Mouse (Mus musculus): ENCODE results near the gene Myo9a. TPM values are rescaled to one million over a fixed set of nuclear protein-coding genes. Genes with fewer than 3 reads are reported as not detected.

The Myo9a gene
- polyA plus RNA-seq, 1 experiment from 2014 or later = 28.1 TPM

DNA sequence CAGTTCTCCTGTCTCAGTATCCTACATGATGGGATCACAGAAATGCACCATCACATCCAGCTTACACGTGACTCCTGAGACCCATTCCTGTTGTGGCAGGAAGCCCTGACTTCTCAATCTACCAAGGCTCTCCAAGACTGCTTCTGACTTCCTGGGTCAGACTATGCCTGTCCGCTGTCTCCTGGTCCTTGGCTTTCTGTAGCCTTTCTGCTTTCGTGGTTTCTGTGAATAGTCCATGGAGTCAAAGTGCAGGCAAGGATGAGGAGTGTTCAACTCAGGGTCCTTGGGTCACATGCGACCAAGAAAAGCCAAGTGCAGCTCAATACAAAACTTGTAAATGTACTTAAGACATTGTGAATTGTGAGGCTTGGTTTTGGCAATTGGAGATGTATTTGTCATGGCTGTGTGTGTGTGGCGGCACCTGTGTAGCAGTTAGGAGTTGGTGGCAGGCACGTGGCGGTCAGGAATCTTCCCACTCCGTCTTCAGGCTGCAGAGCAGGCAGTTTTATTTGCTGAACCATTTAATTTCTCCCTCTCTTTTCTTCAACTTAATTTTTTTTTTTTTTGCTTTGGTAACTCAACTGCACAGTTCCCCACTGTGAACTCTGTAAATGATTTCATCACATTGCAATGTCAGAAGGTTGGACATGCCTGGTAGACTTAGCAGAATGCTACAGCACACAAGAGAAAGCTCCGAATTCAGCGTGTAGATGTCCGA lies 23.0 kb upstream of the Myo9a start:
- Histone ChIP-seq H3K9me3 (no peaks in the 10 kb centered on the region), H3K36me3 (replicated peaks) (no peaks in the 10 kb centered on the region), H3K4me2 (no peak overlapping the region), H3K27ac (no peak overlapping the region), H3K4me1 (peaks cover 4% of the 10 kb centered on the region), H3K27me3 (replicated peaks) (no peaks in the 10 kb centered on the region), H3K9ac (no peak overlapping the region), H3K4me3 (no peak overlapping the region)
- ATAC-seq (replicated peaks) = no peak
- WGBS = 82% methylated on average over 11 of the region's 11 CpGs

DNA sequence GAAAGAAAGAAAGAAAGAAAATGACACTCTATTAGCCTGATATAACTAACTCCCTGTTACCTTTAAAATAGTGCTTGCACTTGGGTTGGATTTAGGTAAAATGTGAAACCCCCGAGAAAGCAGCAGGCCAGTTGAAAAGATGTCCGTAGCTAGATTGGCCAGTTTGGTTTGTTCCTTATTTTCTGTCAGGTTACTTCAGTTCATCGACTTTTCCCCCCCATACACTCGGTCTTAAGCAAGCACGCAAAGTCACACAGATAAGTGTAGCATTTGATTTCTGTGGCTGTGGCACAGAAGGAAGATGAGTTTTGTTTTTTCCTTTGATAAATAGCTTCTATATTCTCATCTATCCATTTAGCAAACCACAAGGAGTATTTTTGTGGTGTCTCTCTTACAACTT lies 19.6 kb upstream of the Myo9a start:
- Histone ChIP-seq H3K4me1 (no peaks in the 10 kb centered on the region), H3K9me3 (no peaks in the 10 kb centered on the region), H3K27ac (no peak overlapping the region), H3K9ac (no peak overlapping the region), H3K4me3 (no peak overlapping the region), H3K27me3 (replicated peaks) (no peaks in the 10 kb centered on the region), H3K36me3 (replicated peaks) (no peaks in the 10 kb centered on the region), H3K4me2 (no peak overlapping the region)
- 92% methylated on average over 5 of the region's 5 CpGs for WGBS
- no peak for ATAC-seq (replicated peaks)

DNA sequence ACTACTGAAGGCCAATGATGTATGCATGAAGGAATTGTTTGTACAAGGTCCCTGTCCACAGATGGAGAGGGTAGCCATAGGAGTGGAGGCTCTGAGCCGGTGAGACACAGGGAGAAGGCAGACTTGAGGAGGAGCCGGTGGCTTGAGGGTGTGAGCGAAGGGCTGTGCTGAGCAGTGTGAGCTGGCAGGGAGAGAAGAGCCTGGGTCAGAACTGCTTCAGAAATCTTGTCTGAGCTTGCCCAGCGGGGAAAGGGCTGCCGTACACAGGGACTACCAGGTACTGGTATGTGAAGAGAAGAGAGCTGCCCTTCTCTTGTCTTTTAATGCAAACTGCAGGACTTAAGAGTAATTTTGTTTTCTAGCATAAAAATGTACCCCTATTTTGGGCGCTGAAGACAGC lies 17.6 kb upstream of the Myo9a start:
- no peak for ATAC-seq (replicated peaks)
- Histone ChIP-seq H3K36me3 (replicated peaks) (0 out of 2 replicates have a peak, but pooled peaks cover 4% of the 10 kb centered on the region), H3K9ac (no peak overlapping the region), H3K27me3 (replicated peaks) (no peaks in the 10 kb centered on the region), H3K4me3 (no peak overlapping the region), H3K4me2 (no peak overlapping the region), H3K4me1 (no peaks in the 10 kb centered on the region), H3K9me3 (no peaks in the 10 kb centered on the region), H3K27ac (no peak overlapping the region)
- WGBS = 77% methylated on average over 6 of the region's 6 CpGs

DNA sequence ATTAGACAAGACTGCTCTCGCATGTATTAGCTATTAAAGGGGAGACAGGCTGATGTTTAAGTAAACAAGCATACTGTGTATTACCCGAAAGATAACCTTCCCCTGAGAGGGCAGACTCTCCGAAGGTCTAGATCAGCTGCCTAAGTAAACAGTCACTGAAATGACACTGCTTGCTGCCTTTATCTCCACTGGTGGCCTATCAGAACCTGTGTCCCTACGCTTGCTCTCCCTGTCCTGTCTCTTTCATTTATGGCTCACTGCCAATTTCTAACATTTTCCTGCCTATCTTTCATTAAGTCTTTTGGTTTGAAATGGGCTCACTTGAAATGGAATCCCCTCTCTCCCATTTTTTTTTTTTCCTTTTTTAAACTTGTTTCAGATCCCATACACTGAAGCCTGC lies 15.3 kb upstream of the Myo9a start:
- no peak for ATAC-seq (replicated peaks)
- Histone ChIP-seq H3K4me1 (no peaks in the 10 kb centered on the region), H3K4me2 (no peak overlapping the region), H3K9me3 (no peaks in the 10 kb centered on the region), H3K36me3 (replicated peaks) (0 out of 2 replicates have a peak, but pooled peaks cover 4% of the 10 kb centered on the region), H3K9ac (no peak overlapping the region), H3K27me3 (replicated peaks) (no peaks in the 10 kb centered on the region), H3K27ac (no peak overlapping the region), H3K4me3 (no peak overlapping the region)
- 70% methylated on average over 4 of the region's 4 CpGs for WGBS

DNA sequence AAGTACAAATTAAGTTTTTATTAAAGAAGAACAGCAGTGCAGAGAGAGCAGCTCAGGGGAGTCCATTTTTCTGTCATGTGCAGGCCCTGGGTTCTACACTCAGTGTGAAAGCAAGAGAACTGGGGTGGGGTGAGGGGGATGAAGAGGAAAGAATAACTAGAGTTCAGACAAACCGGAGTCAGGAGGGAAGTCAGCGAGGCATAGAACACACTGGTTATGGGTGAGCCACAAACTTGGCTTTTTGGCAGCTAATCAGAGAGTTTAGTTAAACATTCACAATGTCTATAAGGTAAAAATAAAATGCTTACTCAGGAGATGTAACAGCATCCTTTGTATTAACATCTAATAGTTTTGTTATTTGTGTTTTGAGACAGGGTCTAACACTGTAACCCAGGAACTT lies 10.1 kb upstream of the Myo9a start:
- Histone ChIP-seq H3K27ac (no peak overlapping the region), H3K36me3 (replicated peaks) (0 out of 2 replicates have a peak, but pooled peaks cover 4% of the 10 kb centered on the region), H3K9ac (no peak overlapping the region), H3K27me3 (replicated peaks) (no peaks in the 10 kb centered on the region), H3K9me3 (no peaks in the 10 kb centered on the region), H3K4me1 (no peaks in the 10 kb centered on the region), H3K4me2 (no peak overlapping the region), H3K4me3 (no peak overlapping the region)
- WGBS = 94% methylated on average over 2 of the region's 2 CpGs
- ATAC-seq (replicated peaks) = no peak

DNA sequence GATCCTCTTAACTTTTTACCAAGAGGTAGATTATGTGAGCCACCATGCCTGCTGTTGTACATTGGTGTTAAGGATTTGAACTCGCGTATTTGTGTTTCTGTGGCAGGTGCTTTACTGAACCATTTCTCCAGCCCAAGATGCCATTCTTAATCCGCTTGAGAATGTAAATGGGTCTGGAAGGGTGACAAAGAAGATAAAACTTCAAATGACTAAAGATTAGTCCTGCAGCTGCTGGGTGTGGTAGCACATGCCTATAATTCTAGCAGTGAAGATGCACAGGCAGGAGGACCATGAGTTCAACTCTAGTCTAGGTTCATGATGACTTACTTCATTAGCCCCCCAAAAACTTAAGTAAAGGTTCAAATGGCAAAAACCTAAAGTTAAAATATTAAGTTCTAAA lies 6.8 kb upstream of the Myo9a start:
- no peaks in the 10 kb centered on the region for H3K9me3 ChIP-seq
- 90% methylated on average over 3 of the region's 3 CpGs for WGBS
- H3K4me3 ChIP-seq = no peak overlapping the region
- no peak for ATAC-seq (replicated peaks)
- H3K27me3 ChIP-seq (replicated peaks) = no peaks in the 10 kb centered on the region
- H3K36me3 ChIP-seq (replicated peaks) = no peaks in the 10 kb centered on the region
- no peak overlapping the region for H3K9ac ChIP-seq
- no peak overlapping the region for H3K4me2 ChIP-seq
- 0 out of 2 replicates have a peak, but pooled peaks cover 2% of the 10 kb centered on the region for H3K4me1 ChIP-seq
- no peak overlapping the region for H3K27ac ChIP-seq

DNA sequence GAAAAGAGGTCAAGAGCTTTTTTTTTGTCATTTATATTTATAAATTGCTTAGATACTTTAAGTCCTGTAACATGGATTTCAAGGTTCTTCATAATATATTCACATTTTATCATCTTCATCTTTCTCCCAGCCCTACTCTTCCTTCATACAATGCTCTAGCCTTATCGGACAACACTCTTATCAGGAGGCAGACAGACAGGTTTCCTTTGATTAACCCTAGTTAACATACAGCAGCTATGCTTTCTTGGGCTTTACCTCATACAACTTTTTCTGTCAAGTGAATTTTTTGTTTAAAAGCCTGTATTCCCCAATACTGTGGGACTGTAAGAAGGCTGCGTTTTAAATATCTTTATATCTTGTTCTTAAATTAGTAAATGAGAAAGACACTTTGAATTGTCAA lies 2.3 kb upstream of the Myo9a start:
- no peaks in the 10 kb centered on the region for H3K36me3 ChIP-seq (replicated peaks)
- no peaks in the 10 kb centered on the region for H3K9me3 ChIP-seq
- H3K27me3 ChIP-seq (replicated peaks) = no peaks in the 10 kb centered on the region
- no peak overlapping the region for H3K4me2 ChIP-seq
- H3K4me3 ChIP-seq = no peak overlapping the region
- H3K27ac ChIP-seq = no peak overlapping the region
- H3K9ac ChIP-seq = no peak overlapping the region
- WGBS = 94% methylated on average over 2 of the region's 2 CpGs
- H3K4me1 ChIP-seq = peaks cover 16% of the 10 kb centered on the region
- ATAC-seq (replicated peaks) = no peak

DNA sequence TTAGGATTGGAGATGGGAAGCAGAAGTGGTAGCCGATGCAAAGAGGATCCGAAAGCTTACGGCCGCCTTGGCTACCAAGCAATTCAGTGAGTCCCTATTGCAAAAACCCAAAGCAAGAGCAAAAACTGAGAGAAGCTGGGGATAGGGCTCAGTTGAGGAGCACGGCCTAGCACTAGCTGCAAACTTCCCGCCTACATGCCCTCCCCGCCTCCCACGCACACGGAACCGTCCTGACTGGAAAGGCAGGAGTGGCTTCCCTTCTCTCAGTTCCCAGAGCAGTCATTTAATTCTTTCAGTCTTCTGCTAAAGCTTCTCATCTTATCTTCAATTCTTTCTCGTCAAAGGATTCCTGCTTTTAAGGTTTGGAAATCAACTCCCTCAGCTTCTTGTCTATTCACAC lies 1.7 kb upstream of the Myo9a start:
- no peak for ATAC-seq (replicated peaks)

DNA sequence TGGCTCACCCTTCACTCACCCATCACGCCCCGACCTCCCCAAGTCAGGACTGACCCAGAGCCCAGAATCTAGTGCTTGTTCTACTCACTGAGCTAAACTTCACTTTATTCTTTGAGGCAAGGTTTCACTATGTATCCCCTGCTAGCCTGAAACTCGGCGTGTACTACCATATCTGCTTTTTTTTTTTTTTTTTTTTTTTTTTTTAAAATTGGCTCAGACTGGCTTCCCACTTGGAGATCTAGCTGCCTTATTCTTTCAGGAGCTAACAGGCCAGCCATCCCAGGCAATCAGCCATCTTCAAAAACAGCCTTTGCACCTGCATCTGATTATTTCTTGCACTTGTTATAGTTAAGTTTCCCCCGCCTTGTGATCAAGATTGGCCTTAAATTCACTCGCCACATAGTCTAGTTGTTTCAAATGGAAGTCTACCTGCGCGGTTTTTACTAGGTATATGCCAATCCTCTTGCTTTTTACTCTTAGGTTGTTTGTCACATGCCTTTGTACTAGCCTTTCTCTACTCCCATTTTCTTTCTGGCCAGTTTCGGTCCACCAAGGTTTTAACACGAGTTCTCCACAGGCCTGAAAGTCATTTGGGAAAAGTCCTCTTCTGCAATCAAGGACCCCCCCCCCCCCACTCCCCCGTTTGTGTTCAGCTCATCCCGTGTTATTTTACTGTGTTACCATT lies 973 bp upstream of the Myo9a start:
- ATAC-seq (replicated peaks) = peak; percentile 1; the same call in 1 of the 2 replicates
- 34% methylated on average over 12 of the region's 12 CpGs for WGBS

More for the DNA sequence above, 1.7 kb upstream of the Myo9a start:
- Histone ChIP-seq H3K27me3 (replicated peaks) (no peaks in the 10 kb centered on the region), H3K27ac (no peak overlapping the region), H3K9me3 (no peaks in the 10 kb centered on the region), H3K9ac (no peak overlapping the region), H3K4me1 (peaks cover 19% of the 10 kb centered on the region), H3K36me3 (replicated peaks) (no peaks in the 10 kb centered on the region), H3K4me3 (no peak overlapping the region), H3K4me2 (no peak overlapping the region)
- 95% methylated on average over 11 of the region's 11 CpGs for WGBS

DNA sequence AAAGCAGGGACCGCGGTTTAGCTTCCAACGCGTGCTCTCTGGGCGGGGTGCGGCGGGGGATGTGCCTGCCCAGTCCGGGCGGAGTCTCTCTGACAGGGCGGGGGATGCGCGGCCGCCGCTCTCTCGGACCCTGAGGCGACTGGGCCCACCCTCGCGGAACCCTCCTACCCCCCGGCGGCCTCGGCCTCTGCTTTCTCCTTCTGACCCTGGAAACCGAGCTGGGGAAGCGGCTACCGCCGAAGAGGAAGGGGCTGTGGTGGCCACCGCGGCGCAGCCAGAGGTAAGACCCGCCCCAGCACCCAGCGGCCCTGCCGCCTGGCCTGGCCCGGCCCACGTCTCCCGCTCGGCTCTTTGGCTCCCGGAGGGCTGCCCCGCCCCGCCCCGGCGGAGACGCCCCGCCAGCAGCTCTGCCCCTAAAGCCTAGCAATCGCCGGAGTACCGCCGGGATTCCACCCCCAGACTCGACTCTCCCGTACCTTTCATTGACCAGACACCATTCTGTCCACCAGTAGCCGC lies 428 bp downstream of the Myo9a start:
- H3K27me3 ChIP-seq (replicated peaks) = no peaks in the 10 kb centered on the region
- H3K4me1 ChIP-seq = peaks cover 22% of the 10 kb centered on the region
- peak; percentile 91 for ATAC-seq (replicated peaks)
- peak overlapping the region; percentile 89 for H3K4me3 ChIP-seq
- no peaks in the 10 kb centered on the region for H3K36me3 ChIP-seq (replicated peaks)
- peak overlapping the region; percentile 73 for H3K4me2 ChIP-seq
- no peaks in the 10 kb centered on the region for H3K9me3 ChIP-seq
- WGBS = under 1% methylated on average over 46 of the region's 49 CpGs
- peak overlapping the region; percentile 76 for H3K9ac ChIP-seq
- H3K27ac ChIP-seq = peak overlapping the region; percentile 93

More for the DNA sequence above, 973 bp upstream of the Myo9a start:
- Histone ChIP-seq H3K4me3 (peak overlapping the region; percentile 89), H3K36me3 (replicated peaks) (no peaks in the 10 kb centered on the region), H3K9me3 (no peaks in the 10 kb centered on the region), H3K9ac (peak overlapping the region; percentile 69), H3K27ac (peak overlapping the region; percentile 93), H3K4me1 (peaks cover 22% of the 10 kb centered on the region), H3K27me3 (replicated peaks) (no peaks in the 10 kb centered on the region), H3K4me2 (peak overlapping the region; percentile 54)

DNA sequence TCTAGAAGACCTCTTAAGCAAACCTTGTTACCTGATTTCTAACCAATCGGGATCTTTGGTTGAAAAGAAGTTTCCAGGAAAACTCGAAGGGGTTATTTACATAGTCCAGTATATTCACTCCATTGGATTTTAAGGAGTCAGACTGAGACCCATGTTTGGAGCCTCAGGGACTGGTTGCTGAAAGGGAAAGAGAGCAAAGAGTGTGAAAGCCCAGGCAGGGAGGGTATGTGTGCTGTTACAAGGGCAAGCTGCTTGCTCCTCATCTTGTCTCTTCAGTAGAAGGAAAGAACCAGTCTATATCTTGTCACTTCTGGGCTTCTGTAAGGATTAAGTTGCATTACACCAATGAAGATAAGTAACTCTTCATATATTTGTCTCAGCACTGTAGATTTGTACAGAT lies 1.3 kb downstream of the Myo9a start:
- peak overlapping the region; percentile 89 for H3K4me3 ChIP-seq
- H3K27me3 ChIP-seq (replicated peaks) = no peaks in the 10 kb centered on the region
- 6% methylated on average over 2 of the region's 2 CpGs for WGBS
- H3K4me1 ChIP-seq = peaks cover 22% of the 10 kb centered on the region
- H3K9ac ChIP-seq = peak overlapping the region; percentile 76; the same call in 1 of the 2 replicates
- H3K36me3 ChIP-seq (replicated peaks) = no peaks in the 10 kb centered on the region
- no peaks in the 10 kb centered on the region for H3K9me3 ChIP-seq
- ATAC-seq (replicated peaks) = no peak
- H3K4me2 ChIP-seq = peak overlapping the region; percentile 73
- H3K27ac ChIP-seq = no peak overlapping the region

DNA sequence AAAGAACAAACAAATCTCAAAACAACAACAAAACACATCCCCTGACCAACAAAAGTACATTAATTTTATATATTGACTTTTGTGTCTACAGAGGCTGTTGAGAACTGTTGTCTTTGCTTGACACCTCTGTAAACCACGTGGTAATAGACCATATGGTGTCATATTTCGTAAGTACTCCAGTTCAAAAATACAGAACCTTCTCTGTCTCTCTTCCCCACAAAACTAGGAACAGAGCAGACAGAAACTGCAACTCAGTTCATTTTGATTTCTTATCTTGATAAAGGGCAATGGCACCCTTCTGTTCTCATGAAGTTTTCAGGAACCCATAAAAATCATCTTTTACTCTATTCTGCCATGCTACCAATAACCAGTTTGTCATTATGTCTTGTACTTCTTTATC lies 4.5 kb downstream of the Myo9a start:
- Histone ChIP-seq H3K36me3 (replicated peaks) (no peaks in the 10 kb centered on the region), H3K4me2 (no peak overlapping the region), H3K27ac (no peak overlapping the region), H3K4me3 (no peak overlapping the region), H3K4me1 (peaks cover 11% of the 10 kb centered on the region), H3K9ac (no peak overlapping the region), H3K27me3 (replicated peaks) (no peaks in the 10 kb centered on the region), H3K9me3 (no peaks in the 10 kb centered on the region)
- ATAC-seq (replicated peaks) = no peak
- 76% methylated on average over 2 of the region's 2 CpGs for WGBS
